8 mouse cellular contexts compared by ENCODE assay signal in the genomic region with DNA sequence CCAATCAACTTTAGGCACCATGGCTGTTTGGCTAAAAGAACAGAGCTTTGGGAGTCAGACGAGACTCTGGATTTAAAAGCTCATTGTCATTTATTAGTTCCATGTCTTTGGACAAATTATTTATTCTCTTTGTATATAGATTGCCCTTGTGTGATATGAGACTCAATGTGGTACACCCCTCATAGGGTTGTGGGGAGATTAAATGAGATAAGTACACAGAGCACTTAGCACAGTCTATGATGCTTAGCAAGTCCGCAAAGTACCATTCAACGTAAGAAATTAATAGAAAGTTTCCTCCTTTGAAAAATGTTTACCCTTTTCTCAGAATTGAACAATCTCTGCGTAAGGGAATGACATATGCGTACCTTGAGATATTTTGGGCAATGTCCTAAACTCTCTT. TPM values are rescaled to one million over a fixed set of nuclear protein-coding genes. Genes with fewer than 3 reads are reported as not detected.
DNase-seq lines count a peak whose midpoint lies in the region; ATAC-seq lines count a peak whose summit lies in the region.

No protein-coding gene starts in this region.

- no peak for ATAC-seq in lung, embryonic 15.5 days (ENCODE audit: borderline replicate concordance, extremely low read depth, low FRiP score, low TSS enrichment)
- ATAC-seq in limb, embryonic 13.5 days (ENCODE audit: low FRiP score, low read depth), result no peak
- no peak for ATAC-seq in stomach, embryonic 16.5 days (ENCODE audit: insufficient read depth, low FRiP score)

- no peaks in the 10 kb centered on the region for H3K4me1 ChIP-seq in lung, embryonic 15.5 days
- no peaks in the 10 kb centered on the region for H3K4me1 ChIP-seq in limb, embryonic 13.5 days
- no peaks in the 10 kb centered on the region for H3K4me1 ChIP-seq in stomach, embryonic 16.5 days (ENCODE audit: control insufficient read depth, insufficient read depth, low read length)

- H3K9ac ChIP-seq in lung, embryonic 15.5 days, result no peak overlapping the region
- no peak overlapping the region; the same call in 1 of the 2 replicates for H3K9ac ChIP-seq in limb, embryonic 13.5 days
- H3K9ac ChIP-seq in stomach, embryonic 16.5 days (ENCODE audit: low read length), result no peak overlapping the region

- H3K4me3 ChIP-seq in lung, embryonic 15.5 days, result peak overlapping the region; percentile 57
- H3K4me3 ChIP-seq in limb, embryonic 13.5 days, result peak overlapping the region; percentile 60
- H3K4me3 ChIP-seq in stomach, embryonic 16.5 days (replicated peaks; ENCODE audit: low read length), result peak overlapping the region; percentile 62

- WGBS in lung, embryonic 15.5 days, result 40% methylated on average over 5 of the region's 5 CpGs
- 49% methylated on average over 5 of the region's 5 CpGs for WGBS in limb, embryonic 13.5 days
- WGBS in stomach, embryonic 16.5 days, result 27% methylated on average over 5 of the region's 5 CpGs

- no peak overlapping the region for H3K27ac ChIP-seq in lung, embryonic 15.5 days
- no peak overlapping the region for H3K27ac ChIP-seq in limb, embryonic 13.5 days
- no peak overlapping the region for H3K27ac ChIP-seq in stomach, embryonic 16.5 days (ENCODE audit: low read length)

- H3K4me2 ChIP-seq in lung, embryonic 15.5 days, result peak overlapping the region; percentile 57
- peak overlapping the region; percentile 62 for H3K4me2 ChIP-seq in limb, embryonic 13.5 days (replicated peaks)
- peak overlapping the region; percentile 61 for H3K4me2 ChIP-seq in stomach, embryonic 16.5 days (ENCODE audit: low read depth, low read length)

- H3K9me3 ChIP-seq in lung, embryonic 15.5 days, result no peaks in the 10 kb centered on the region
- H3K9me3 ChIP-seq in limb, embryonic 13.5 days, result no peaks in the 10 kb centered on the region
- no peaks in the 10 kb centered on the region for H3K9me3 ChIP-seq in stomach, embryonic 16.5 days (replicated peaks; ENCODE audit: control insufficient read depth, low read length)

- DNase-seq in cerebellum, adult 9-10 months, result peak; percentile 25
- no peak for DNase-seq in cerebellum, postnatal 4 days (ENCODE audit: low spot score in 2 of 2)
- no peak for DNase-seq in lung, postnatal 36 days
- DNase-seq in adrenal gland, postnatal 25 days, result no peak
- no peak for DNase-seq in urinary bladder, postnatal 25 days (ENCODE audit: low spot score)

- no peaks in the 10 kb centered on the region for H3K36me3 ChIP-seq in lung, embryonic 15.5 days
- no peaks in the 10 kb centered on the region for H3K36me3 ChIP-seq in limb, embryonic 13.5 days
- H3K36me3 ChIP-seq in stomach, embryonic 16.5 days (ENCODE audit: control insufficient read depth, insufficient read depth, low read length), result no peaks in the 10 kb centered on the region

- peaks cover 53% of the 10 kb centered on the region for H3K27me3 ChIP-seq in lung, embryonic 15.5 days
- H3K27me3 ChIP-seq in limb, embryonic 13.5 days, result peaks cover 50% of the 10 kb centered on the region
- peaks cover 16% of the 10 kb centered on the region for H3K27me3 ChIP-seq in stomach, embryonic 16.5 days (ENCODE audit: control insufficient read depth, insufficient read depth, low read length)

RNA-seq across cellular contexts. Expression of a gene that starts 0.5 kb away (rescaled TPM):
- 2.3 and 2.9 TPM in 2 replicates for polyA plus RNA-seq in lung, embryonic 15.5 days (2015; fragmentation: Nextera tagmentation; extraction: Ambion mirVana)
- 3.8 TPM in 2 replicates for polyA plus RNA-seq in limb, embryonic 13.5 days (2015; fragmentation: Nextera tagmentation; extraction: Ambion mirVana)
- 2.8 and 3.4 TPM in 2 replicates for polyA plus RNA-seq in stomach, embryonic 16.5 days (2015; fragmentation: Nextera tagmentation; extraction: Ambion mirVana)
- 6.1 and 6.9 TPM in 2 replicates for total RNA-seq in adrenal gland, postnatal 25 days (2021)

RNA-seq across cellular contexts. Expression of a gene that starts 34.6 kb away (rescaled TPM):
- not detected in 2 replicates for polyA plus RNA-seq in lung, embryonic 15.5 days (2015; fragmentation: Nextera tagmentation; extraction: Ambion mirVana)
- not detected in 2 replicates for polyA plus RNA-seq in limb, embryonic 13.5 days (2015; fragmentation: Nextera tagmentation; extraction: Ambion mirVana)
- polyA plus RNA-seq in stomach, embryonic 16.5 days (2015; fragmentation: Nextera tagmentation; extraction: Ambion mirVana), result not detected in 2 replicates
- total RNA-seq in adrenal gland, postnatal 25 days (2021), result not detected in 2 replicates

RNA-seq across cellular contexts. Expression of a gene that starts 58.5 kb away (rescaled TPM):
- polyA plus RNA-seq in lung, embryonic 15.5 days (2015; fragmentation: Nextera tagmentation; extraction: Ambion mirVana), result 0.31 TPM in 1 of 2 replicates, not detected in the other
- polyA plus RNA-seq in limb, embryonic 13.5 days (2015; fragmentation: Nextera tagmentation; extraction: Ambion mirVana), result 0.56 and 0.61 TPM in 2 replicates
- 0.40 and 0.49 TPM in 2 replicates for polyA plus RNA-seq in stomach, embryonic 16.5 days (2015; fragmentation: Nextera tagmentation; extraction: Ambion mirVana)
- not detected in 2 replicates for total RNA-seq in adrenal gland, postnatal 25 days (2021)
